Mouse (Mus musculus) thymus, adult 2 months (tissue): ENCODE results near the gene Gtf2a2.

ENCODE experiments used
- CTCF ChIP-seq: fragments of 200-500 bp; IDR thresholded peaks from 2 replicates; pipeline ENCODE4 v1.5.1; 2012; ENCODE audit warnings: mild to moderate bottlenecking, control low read depth, low read length, moderate library complexity, borderline replicate concordance; ENCODE audit not compliant: control insufficient read depth, poor library complexity, insufficient read depth; ENCODE audit errors: extremely low read depth
- POLR2A ChIP-seq: fragments of 200-500 bp; IDR thresholded peaks from 2 replicates; pipeline ENCODE4 v1.6.1; 2012; ENCODE audit warnings: mild to moderate bottlenecking, low read length, control low read depth, moderate library complexity; ENCODE audit not compliant: control insufficient read depth, poor library complexity, insufficient read depth; ENCODE audit errors: extremely low read depth

- no peak for TF ChIP-seq CTCF
- TF ChIP-seq POLR2A: no peak
These were observed 24.8 kb upstream of the Gtf2a2 start for GRCm38 (mm10) chr9:69987579-69987978.
